Mouse (Mus musculus): ENCODE data around the gene Lce1a2. TPM values are rescaled to one million over a fixed set of nuclear protein-coding genes. Genes with fewer than 3 reads are reported as not detected.

Gene Lce1a2
- polyA plus RNA-seq, 1 experiment from 2014 or later, result 11.9 TPM

DNA sequence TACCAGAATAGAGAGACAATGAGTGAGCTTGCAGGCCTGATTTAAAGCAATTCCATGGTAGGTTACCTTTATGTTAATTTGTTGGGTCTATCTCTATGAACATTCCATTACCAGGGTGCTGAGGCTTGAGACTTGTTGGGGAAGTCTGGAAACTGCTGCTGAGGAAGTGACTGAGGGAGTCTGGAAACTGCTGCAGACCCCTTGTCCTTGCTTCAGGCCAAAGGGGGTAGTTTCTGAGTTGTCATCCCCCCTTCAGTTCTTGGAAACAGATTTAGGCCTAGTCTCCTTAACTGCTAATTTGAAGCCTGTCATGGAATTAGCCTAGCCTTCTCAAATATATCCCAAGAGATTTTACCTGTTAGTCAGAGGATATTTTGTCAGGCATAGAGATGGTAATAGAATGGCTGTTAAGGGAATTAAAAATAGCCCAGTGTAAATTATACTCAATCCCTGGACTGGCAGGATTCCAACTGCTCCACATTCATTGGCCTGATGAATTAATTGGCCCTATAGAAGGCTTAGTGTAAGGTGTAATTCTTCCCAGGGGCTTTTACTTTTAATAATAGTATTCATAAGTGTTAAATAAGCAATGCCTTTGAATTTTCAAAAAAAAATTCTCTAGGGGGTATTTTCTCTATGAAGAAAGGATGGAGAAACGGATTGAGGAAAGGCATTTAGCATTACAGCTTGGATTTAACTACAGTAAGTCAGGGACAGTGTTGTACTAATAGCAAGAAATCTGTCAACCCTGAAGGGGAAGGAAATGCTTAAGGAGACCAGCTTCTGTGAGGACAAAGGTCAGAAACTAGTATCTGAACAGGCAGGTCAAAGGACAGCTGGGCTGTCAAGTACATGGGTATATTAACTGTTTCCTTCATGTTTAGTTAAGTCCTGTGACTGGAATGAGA, 32.1 kb downstream of the Lce1a2 start:
- Histone ChIP-seq H3K27me3 (no peaks in the 10 kb centered on the region), H3K4me1 (no peaks in the 10 kb centered on the region), H3K27ac (replicated peaks) (no peak overlapping the region), H3K36me3 (no peaks in the 10 kb centered on the region), H3K4me3 (replicated peaks) (no peak overlapping the region), H3K4me2 (replicated peaks) (no peak overlapping the region), H3K9me3 (replicated peaks) (no peaks in the 10 kb centered on the region), H3K9ac (no peak overlapping the region)
- no peak for ATAC-seq (ENCODE audit: insufficient number of reproducible peaks, low FRiP score, low TSS enrichment, low read depth)
- 39% methylated on average over 1 of the region's 1 CpGs for WGBS

DNA sequence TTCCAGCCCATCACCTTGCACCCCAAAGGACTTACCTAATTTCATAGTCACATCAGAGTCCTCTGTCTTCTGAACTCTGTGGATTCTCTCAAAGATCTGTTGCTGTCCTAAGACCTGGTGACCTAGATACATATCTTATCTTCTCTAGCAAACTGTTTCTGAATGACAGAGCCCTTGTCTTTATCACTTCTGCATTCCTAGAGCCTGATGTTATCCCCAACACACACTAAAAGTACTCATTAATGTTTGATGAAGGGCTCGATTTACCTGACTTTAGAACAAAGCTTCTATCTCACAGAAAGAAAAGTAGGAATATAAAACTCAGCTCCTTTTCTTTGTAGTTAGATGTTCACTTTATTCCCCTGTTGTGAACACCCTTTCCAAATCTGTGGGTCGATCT, 48.6 kb downstream of the Lce1a2 start, which contains the start of gene Lce6a:
Lce6a (minus strand) TSS at position 101 of the 400 bp plus-strand sequence.
- H3K9ac ChIP-seq, result no peak within 1 kb of the TSS
- no peaks in the 10 kb centered on the region for H3K27me3 ChIP-seq
- H3K27ac ChIP-seq (replicated peaks), result no peak within 1 kb of the TSS
- 79% methylated on average over 2 of the region's 2 CpGs for whole genome bisulfite sequencing
- H3K9me3 ChIP-seq (replicated peaks), result no peaks in the 10 kb centered on the region
- no peak within 1 kb of the TSS for H3K4me2 ChIP-seq (replicated peaks)
- no peaks in the 10 kb centered on the region for H3K4me1 ChIP-seq
- H3K36me3 ChIP-seq, result no peaks in the 10 kb centered on the region
- no peak for ATAC-seq (ENCODE audit: insufficient number of reproducible peaks, low FRiP score, low TSS enrichment, low read depth)
- H3K4me3 ChIP-seq (replicated peaks), result no peak within 1 kb of the TSS

Other genes with a start within 250 kb of the Lce1a2 start
- gene Gm9774, start 240.9 kb downstream of the Lce1a2 start, polyA plus RNA-seq (2015; fragmentation: Nextera tagmentation; extraction: Ambion mirVana), result 8.5 and 21.1 TPM in 2 replicates
- 1.2 TPM in 2 replicates for gene Sprr2k, start 237.7 kb downstream of the Lce1a2 start, polyA plus RNA-seq (2015; fragmentation: Nextera tagmentation; extraction: Ambion mirVana)
- 50.3 and 55.6 TPM in 2 replicates for gene Sprr1b, start 231.5 kb downstream of the Lce1a2 start, polyA plus RNA-seq (2015; fragmentation: Nextera tagmentation; extraction: Ambion mirVana)
- gene Sprr3, start 211.6 kb downstream of the Lce1a2 start, polyA plus RNA-seq (2015; fragmentation: Nextera tagmentation; extraction: Ambion mirVana), result 27.2 and 28.3 TPM in 2 replicates
- gene Sprr1a, start 184.4 kb downstream of the Lce1a2 start, polyA plus RNA-seq (2015; fragmentation: Nextera tagmentation; extraction: Ambion mirVana), result 303 and 332 TPM in 2 replicates
- gene Sprr4, start 169.8 kb downstream of the Lce1a2 start, polyA plus RNA-seq (2015; fragmentation: Nextera tagmentation; extraction: Ambion mirVana), result 2.3 and 6.7 TPM in 2 replicates
- 5.0 and 5.6 TPM in 2 replicates for gene 2310046K23Rik, start 135.8 kb downstream of the Lce1a2 start, polyA plus RNA-seq (2015; fragmentation: Nextera tagmentation; extraction: Ambion mirVana)
- gene Ivl, start 96.6 kb downstream of the Lce1a2 start, polyA plus RNA-seq (2015; fragmentation: Nextera tagmentation; extraction: Ambion mirVana), result 11.6 and 13.2 TPM in 2 replicates
- not detected in 2 replicates for gene Smcp, start 81.3 kb downstream of the Lce1a2 start, polyA plus RNA-seq (2015; fragmentation: Nextera tagmentation; extraction: Ambion mirVana)
- 0.89 and 1.1 TPM in 2 replicates for gene 2210017I01Rik, start 62.8 kb downstream of the Lce1a2 start, polyA plus RNA-seq (2015; fragmentation: Nextera tagmentation; extraction: Ambion mirVana)
- gene Lce6a, start 48.7 kb downstream of the Lce1a2 start, polyA plus RNA-seq (2015; fragmentation: Nextera tagmentation; extraction: Ambion mirVana), result 7.3 TPM in 2 replicates
- gene Lce1a1, start 22.0 kb downstream of the Lce1a2 start, polyA plus RNA-seq (2015; fragmentation: Nextera tagmentation; extraction: Ambion mirVana), result 6.2 and 8.1 TPM in 2 replicates
- gene Lce1b, start 13.4 kb downstream of the Lce1a2 start, polyA plus RNA-seq (2015; fragmentation: Nextera tagmentation; extraction: Ambion mirVana), result 2.0 and 2.4 TPM in 2 replicates
- gene Lce1c, start 8.9 kb upstream of the Lce1a2 start, polyA plus RNA-seq (2015; fragmentation: Nextera tagmentation; extraction: Ambion mirVana), result 4.5 and 8.4 TPM in 2 replicates
- gene Lce1d, start 16.9 kb upstream of the Lce1a2 start, polyA plus RNA-seq (2015; fragmentation: Nextera tagmentation; extraction: Ambion mirVana), result 2.1 and 3.6 TPM in 2 replicates
- gene Lce1e, start 38.8 kb upstream of the Lce1a2 start, polyA plus RNA-seq (2015; fragmentation: Nextera tagmentation; extraction: Ambion mirVana), result 1.0 and 2.4 TPM in 2 replicates
- 1.5 and 3.7 TPM in 2 replicates for gene Lce1f, start 50.0 kb upstream of the Lce1a2 start, polyA plus RNA-seq (2015; fragmentation: Nextera tagmentation; extraction: Ambion mirVana)
- gene Gm38119, start 68.8 kb upstream of the Lce1a2 start, polyA plus RNA-seq (2015; fragmentation: Nextera tagmentation; extraction: Ambion mirVana), result not detected in 2 replicates
- gene Lce1g, start 82.0 kb upstream of the Lce1a2 start, polyA plus RNA-seq (2015; fragmentation: Nextera tagmentation; extraction: Ambion mirVana), result 0.56 and 1.8 TPM in 2 replicates
- 1.4 and 3.7 TPM in 2 replicates for gene Lce1h, start 94.8 kb upstream of the Lce1a2 start, polyA plus RNA-seq (2015; fragmentation: Nextera tagmentation; extraction: Ambion mirVana)
- 2.4 and 7.3 TPM in 2 replicates for gene Lce1i, start 108.6 kb upstream of the Lce1a2 start, polyA plus RNA-seq (2015; fragmentation: Nextera tagmentation; extraction: Ambion mirVana)
- gene Lce1j, start 120.2 kb upstream of the Lce1a2 start, polyA plus RNA-seq (2015; fragmentation: Nextera tagmentation; extraction: Ambion mirVana), result 0.74 and 1.5 TPM in 2 replicates
- gene Lce1k, start 137.6 kb upstream of the Lce1a2 start, polyA plus RNA-seq (2015; fragmentation: Nextera tagmentation; extraction: Ambion mirVana), result 0.28 and 2.4 TPM in 2 replicates
- gene Kprp, start 156.9 kb upstream of the Lce1a2 start, polyA plus RNA-seq (2015; fragmentation: Nextera tagmentation; extraction: Ambion mirVana), result 1.9 and 6.5 TPM in 2 replicates
- 0.45 and 2.5 TPM in 2 replicates for gene Lce1l, start 181.0 kb upstream of the Lce1a2 start, polyA plus RNA-seq (2015; fragmentation: Nextera tagmentation; extraction: Ambion mirVana)
- gene 2310050C09Rik, start 199.9 kb upstream of the Lce1a2 start, polyA plus RNA-seq (2015; fragmentation: Nextera tagmentation; extraction: Ambion mirVana), result 0.25 and 0.46 TPM in 2 replicates